Mouse (Mus musculus): ENCODE measurements around the gene Epb41l3.

- TF ChIP-seq HCFC1 (IDR thresholded peaks at IDR 0.05; ENCODE audit: borderline replicate concordance, insufficient read depth, low read length) (no peak), ZC3H11A (IDR thresholded peaks at IDR 0.05; ENCODE audit: borderline replicate concordance, low read depth, low read length) (no peak), ZNF384 (IDR thresholded peaks at IDR 0.05; ENCODE audit: low read depth, low read length) (no peak)
Observed at GRCm38 (mm10) chr17:69265171-69265570, 189.7 kb downstream of the Epb41l3 start.

Measured in ES-E14 (cell line).